ENCODE assay signal across 12 mouse cellular contexts in genomic region chr16:91390100-91390499, GRCm38 (mm10). TPM values are rescaled to one million over a fixed set of nuclear protein-coding genes. Genes with fewer than 3 reads are reported as not detected.
A peak's percentile ranks its signal among the peaks of the same experiment; 100 is the strongest.
DNase-seq lines count a peak whose midpoint lies in the region; ATAC-seq and TF ChIP-seq lines count a peak whose summit lies in the region.
"Had no signal": no experiment of that assay in that cellular context is flagged by ENCODE, and none has a peak within 500 bp of the region (broad histone marks: within the 10 kb centered on the region; RNA-seq: fewer than 3 reads in every experiment).

No protein-coding gene starts in this region.

- peaks cover 7% of the 10 kb centered on the region for H3K4me1 ChIP-seq in heart, adult 2 months (ENCODE audit: control insufficient read depth, insufficient read depth, low read length)
- no peaks in the 10 kb centered on the region for H3K4me1 ChIP-seq in embryonic fibroblast, embryonic 13.5 days (ENCODE audit: control insufficient read depth, insufficient read depth, low read length)
- H3K4me1 ChIP-seq in stomach, postnatal 0 days (replicated peaks; ENCODE audit: control insufficient read depth, insufficient read depth) = no peaks in the 10 kb centered on the region
- H3K4me1 ChIP-seq: embryonic facial prominence, embryonic 13.5 days had no signal

- H3K27me3 ChIP-seq in heart, adult 2 months (ENCODE audit: control insufficient read depth, insufficient read depth, low read length) = no peaks in the 10 kb centered on the region
- no peaks in the 10 kb centered on the region for H3K27me3 ChIP-seq in stomach, postnatal 0 days (ENCODE audit: control insufficient read depth, insufficient read depth, low read length)
- H3K27me3 ChIP-seq: embryonic facial prominence, embryonic 13.5 days; lung, embryonic 15.5 days had no signal

- no peak for TF ChIP-seq POLR2A in heart, adult 2 months (IDR thresholded peaks at IDR 0.05; ENCODE audit: insufficient read depth, low read depth, low read length)
- no peak for TF ChIP-seq POLR2A in embryonic fibroblast, embryonic 13.5 days (IDR thresholded peaks at IDR 0.05; ENCODE audit: low read depth, low read length)

- peak in 1 of 2 experiments; percentile 18 for DNase-seq in heart, adult 2 months
- no peak for DNase-seq in heart, postnatal 14 days
- DNase-seq in thymus, postnatal 14 days = peak; percentile 32
- DNase-seq in thymus, postnatal 36 days = no peak
- DNase-seq in stomach, postnatal 0 days (ENCODE audit: low spot score) = no peak
- DNase-seq in cerebellum, postnatal 36 days = no peak
- no peak for DNase-seq in right cerebral cortex, adult 18-20 months

- H3K4me2 ChIP-seq in stomach, postnatal 0 days (replicated peaks; ENCODE audit: low read depth) = no peak overlapping the region
- H3K4me2 ChIP-seq: embryonic facial prominence, embryonic 13.5 days; lung, embryonic 15.5 days had no signal

- TF ChIP-seq EP300 in heart, adult 2 months (IDR thresholded peaks at IDR 0.05; ENCODE audit: insufficient read depth, low read depth, low read length) = peak; percentile 66; the same call in 1 of the 2 replicates
- no peak for TF ChIP-seq EP300 in stomach, postnatal 0 days (optimal IDR thresholded peaks at IDR 0.05)

- intact Hi-C loops in heart, adult 2 months (cut with DNase I) = no loop called here
- intact Hi-C loops in heart, postnatal 14 days (cut with DNase I) = no loop called here

- H3K36me3 ChIP-seq in heart, adult 2 months (ENCODE audit: control insufficient read depth, insufficient read depth, low read length) = peaks cover 7% of the 10 kb centered on the region
- peaks cover 13% of the 10 kb centered on the region for H3K36me3 ChIP-seq in stomach, postnatal 0 days (ENCODE audit: control insufficient read depth, insufficient read depth, low read length)

- H3K9me3 ChIP-seq in stomach, postnatal 0 days (ENCODE audit: control insufficient read depth, low read length) = no peaks in the 10 kb centered on the region
- H3K9me3 ChIP-seq: embryonic facial prominence, embryonic 13.5 days; lung, embryonic 15.5 days had no signal

- 87% methylated on average over 4 of the region's 4 CpGs for WGBS in heart, adult 2 months
- WGBS in stomach, postnatal 0 days = 91% methylated on average over 4 of the region's 4 CpGs

- H3K9ac ChIP-seq in heart, adult 2 months (ENCODE audit: low read depth, low read length) = no peak overlapping the region
- no peak overlapping the region for H3K9ac ChIP-seq in stomach, postnatal 0 days (ENCODE audit: low read length)
- H3K9ac ChIP-seq: embryonic facial prominence, embryonic 13.5 days; lung, embryonic 15.5 days had no signal

- no peak overlapping the region for H3K4me3 ChIP-seq in heart, adult 2 months
- no peak overlapping the region for H3K4me3 ChIP-seq in embryonic fibroblast, embryonic 13.5 days (ENCODE audit: insufficient read depth, low read length)
- no peak overlapping the region for H3K4me3 ChIP-seq in stomach, postnatal 0 days (ENCODE audit: low read depth, low read length)
- H3K4me3 ChIP-seq: embryonic facial prominence, embryonic 13.5 days; lung, embryonic 15.5 days had no signal

- peak; percentile 77 for TF ChIP-seq CTCF in heart, adult 2 months (IDR thresholded peaks at IDR 0.05)
- TF ChIP-seq CTCF in embryonic fibroblast, embryonic 13.5 days (IDR thresholded peaks at IDR 0.05; ENCODE audit: borderline replicate concordance, insufficient read depth, low read length) = peak; percentile 49; the same call in 1 of the 2 replicates
- peak; percentile 67 for TF ChIP-seq CTCF in stomach, postnatal 0 days (IDR thresholded peaks at IDR 0.05; ENCODE audit: low read depth)

- no peak for ATAC-seq in stomach, postnatal 0 days (ENCODE audit: low FRiP score, low TSS enrichment)

- H3K27ac ChIP-seq in heart, adult 2 months = no peak overlapping the region
- H3K27ac ChIP-seq in embryonic fibroblast, embryonic 13.5 days (ENCODE audit: insufficient read depth, low read length) = no peak overlapping the region
- no peak overlapping the region for H3K27ac ChIP-seq in stomach, postnatal 0 days (replicated peaks)
- H3K27ac ChIP-seq: embryonic facial prominence, embryonic 13.5 days; lung, embryonic 15.5 days had no signal

- H3K79me2 ChIP-seq in heart, adult 2 months (replicated peaks; ENCODE audit: control insufficient read depth, insufficient read depth, low read length) = no peaks in the 10 kb centered on the region

RNA-seq across cellular contexts. Expression of gene Gm21970, which starts 1.4 kb away (rescaled TPM):
- total RNA-seq in heart, adult 2 months (2021) = not detected
- polyA plus RNA-seq in heart, adult 2 months (2012; rRNA removed) = not detected in 2 replicates
- not detected for total RNA-seq in heart, postnatal 14 days (2021)
- 9.3 TPM in 1 of 2 replicates, not detected in the other for polyA plus RNA-seq in embryonic fibroblast, embryonic 13.5 days (2011; ENCODE audit: insufficient read length, low read depth, missing spikeins)
- not detected in 2 replicates for polyA plus RNA-seq in stomach, postnatal 0 days (2015; fragmentation: Nextera tagmentation; extraction: Ambion mirVana)
- total RNA-seq: layer of hippocampus, adult 18-20 months had no signal
- polyA plus RNA-seq: embryonic facial prominence, embryonic 13.5 days; lung, embryonic 15.5 days; neural tube, embryonic 14.5 days had no signal

RNA-seq across cellular contexts. Expression of gene Il10rb, which starts 15.9 kb away (rescaled TPM):
- total RNA-seq in heart, adult 2 months (2021) = 100 to 1,000 TPM in 1 of 2 experiments, 10 to 100 TPM in 1; 98.2 to 122 TPM
- polyA plus RNA-seq in heart, adult 2 months (2012; rRNA removed) = 136 and 182 TPM in 2 replicates
- total RNA-seq in heart, postnatal 14 days (2021) = 10 to 100 TPM; 86.4 to 94.7 TPM
- 29.0 and 34.6 TPM in 2 replicates for polyA plus RNA-seq in embryonic fibroblast, embryonic 13.5 days (2011; ENCODE audit: insufficient read length, low read depth, missing spikeins)
- 52.3 and 55.4 TPM in 2 replicates for polyA plus RNA-seq in stomach, postnatal 0 days (2015; fragmentation: Nextera tagmentation; extraction: Ambion mirVana)

RNA-seq across cellular contexts. Expression of gene Ifnar2, which starts 17.5 kb away (rescaled TPM):
- total RNA-seq in heart, adult 2 months (2021) = 10 to 100 TPM; 31.2 to 36.0 TPM
- polyA plus RNA-seq in heart, adult 2 months (2012; rRNA removed) = 39.9 and 51.6 TPM in 2 replicates
- 10 to 100 TPM; 32.9 to 33.2 TPM for total RNA-seq in heart, postnatal 14 days (2021)
- polyA plus RNA-seq in embryonic fibroblast, embryonic 13.5 days (2011; ENCODE audit: insufficient read length, low read depth, missing spikeins) = 54.8 and 68.1 TPM in 2 replicates
- polyA plus RNA-seq in stomach, postnatal 0 days (2015; fragmentation: Nextera tagmentation; extraction: Ambion mirVana) = 29.4 and 33.4 TPM in 2 replicates
